Mouse (Mus musculus) lung, postnatal 0 days (tissue): ENCODE results near the gene Cd52.

Experiments
- CTCF ChIP-seq: IDR thresholded peaks from 2 replicates; pipeline ENCODE4 v1.5.1; 2016; ENCODE audit warnings: antibody characterized with exemption, mild to moderate bottlenecking
- EP300 ChIP-seq: IDR thresholded peaks from 2 replicates; pipeline ENCODE4 v1.6.1; 2016; ENCODE audit warnings: antibody characterized with exemption, mild to moderate bottlenecking, control low read depth

DNA sequence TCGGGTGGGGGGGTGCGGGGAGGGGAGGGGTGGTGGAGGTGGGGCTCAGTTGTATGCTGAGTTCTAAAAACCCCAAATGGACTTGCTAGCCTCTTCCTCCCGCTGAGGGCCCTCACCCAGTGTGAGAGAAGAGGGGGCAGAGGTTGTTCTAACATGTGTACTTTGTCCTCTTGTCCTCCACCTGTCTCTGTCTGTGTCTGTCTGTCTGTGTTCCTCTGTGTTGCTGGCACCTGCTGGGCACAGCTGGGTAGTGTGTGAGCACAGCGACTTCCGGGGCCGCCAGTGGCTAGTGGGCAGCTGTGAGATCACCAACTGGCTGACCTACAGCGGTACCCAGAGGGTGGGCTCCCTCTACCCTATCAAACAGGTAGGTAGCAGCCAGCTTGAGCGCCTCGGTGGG, 5.9 kb downstream of the Cd52 start:
- TF ChIP-seq EP300, result no peak
- no peak for TF ChIP-seq CTCF
